17 mouse cellular contexts compared by ENCODE assay signal in the genomic region with DNA sequence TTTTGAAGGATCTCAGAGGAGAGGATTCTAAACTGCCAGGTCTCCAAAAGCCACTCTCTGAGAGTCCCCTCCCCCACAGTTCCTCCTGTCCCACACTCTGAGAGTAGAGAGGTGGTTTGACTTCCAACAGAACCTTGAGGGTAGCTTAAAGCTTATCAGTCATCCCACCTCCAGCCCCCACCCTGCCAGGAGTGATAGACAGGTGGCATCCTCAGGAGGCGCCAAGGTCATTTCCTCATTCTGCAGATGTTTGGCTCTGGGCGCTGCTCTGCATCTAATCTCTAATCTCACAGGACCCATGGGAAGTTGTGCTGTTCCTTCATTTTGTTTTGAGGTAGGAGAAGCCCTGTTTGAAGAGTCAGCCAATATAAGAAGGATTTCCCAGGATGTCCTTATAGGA.
A peak's percentile ranks its signal among the peaks of the same experiment; 100 is the strongest.
DNase-seq lines count a peak whose midpoint lies in the region; ATAC-seq and TF ChIP-seq lines count a peak whose summit lies in the region.
"Had no signal": no experiment of that assay in that cellular context is flagged by ENCODE, and none has a peak within 500 bp of the region (broad histone marks: within the 10 kb centered on the region; RNA-seq: fewer than 3 reads in every experiment).

No protein-coding gene starts in this region.

- peaks cover 25% of the 10 kb centered on the region for H3K4me1 ChIP-seq in lung, embryonic 15.5 days
- H3K4me1 ChIP-seq in limb, embryonic 13.5 days = peaks cover 31% of the 10 kb centered on the region
- peaks cover 4% of the 10 kb centered on the region; the same call in 1 of the 2 replicates for H3K4me1 ChIP-seq in forebrain, postnatal 0 days (ENCODE audit: insufficient read depth)

- no peaks in the 10 kb centered on the region for H3K27me3 ChIP-seq in lung, embryonic 15.5 days
- H3K27me3 ChIP-seq in limb, embryonic 13.5 days = no peaks in the 10 kb centered on the region
- no peaks in the 10 kb centered on the region; the same call in 1 of the 2 replicates for H3K27me3 ChIP-seq in forebrain, postnatal 0 days (ENCODE audit: insufficient read depth, low read length)
- H3K27me3 ChIP-seq: hindbrain, embryonic 15.5 days had no signal

- no peak overlapping the region for H3K4me2 ChIP-seq in lung, embryonic 15.5 days
- no peak overlapping the region for H3K4me2 ChIP-seq in limb, embryonic 13.5 days (replicated peaks)
- no peak overlapping the region for H3K4me2 ChIP-seq in forebrain, postnatal 0 days (ENCODE audit: low read depth)
- H3K4me2 ChIP-seq: hindbrain, embryonic 15.5 days; midbrain, embryonic 15.5 days had no signal

- H3K9me3 ChIP-seq in lung, embryonic 15.5 days = no peaks in the 10 kb centered on the region
- no peaks in the 10 kb centered on the region for H3K9me3 ChIP-seq in limb, embryonic 13.5 days
- H3K9me3 ChIP-seq in forebrain, postnatal 0 days (ENCODE audit: low read length) = no peaks in the 10 kb centered on the region
- H3K9me3 ChIP-seq: hindbrain, embryonic 15.5 days; midbrain, embryonic 15.5 days had no signal

- 20% methylated on average over 2 of the region's 2 CpGs for WGBS in lung, embryonic 15.5 days
- WGBS in limb, embryonic 13.5 days = 28% methylated on average over 2 of the region's 2 CpGs
- WGBS in forebrain, postnatal 0 days = 77% methylated on average over 2 of the region's 2 CpGs

- H3K4me3 ChIP-seq in lung, embryonic 15.5 days = no peak overlapping the region
- H3K4me3 ChIP-seq in limb, embryonic 13.5 days = no peak overlapping the region
- H3K4me3 ChIP-seq in forebrain, postnatal 0 days (ENCODE audit: low read depth, low read length) = no peak overlapping the region
- H3K4me3 ChIP-seq: hindbrain, embryonic 15.5 days; midbrain, embryonic 15.5 days had no signal

- 0 out of 2 replicates have a peak overlapping the region, but pooled peaks have one; percentile 0 for H3K27ac ChIP-seq in lung, embryonic 15.5 days
- H3K27ac ChIP-seq in limb, embryonic 13.5 days = 0 out of 2 replicates have a peak overlapping the region, but pooled peaks have one; percentile 15
- no peak overlapping the region for H3K27ac ChIP-seq in forebrain, postnatal 0 days (ENCODE audit: low read depth, low read length)
- H3K27ac ChIP-seq: hindbrain, embryonic 15.5 days; midbrain, embryonic 15.5 days had no signal

- H3K36me3 ChIP-seq in lung, embryonic 15.5 days = no peaks in the 10 kb centered on the region
- no peaks in the 10 kb centered on the region for H3K36me3 ChIP-seq in limb, embryonic 13.5 days
- no peaks in the 10 kb centered on the region for H3K36me3 ChIP-seq in forebrain, postnatal 0 days (ENCODE audit: insufficient read depth)
- H3K36me3 ChIP-seq: hindbrain, embryonic 15.5 days; midbrain, embryonic 15.5 days had no signal

- no peak overlapping the region for H3K9ac ChIP-seq in lung, embryonic 15.5 days
- no peak overlapping the region for H3K9ac ChIP-seq in limb, embryonic 13.5 days
- H3K9ac ChIP-seq in forebrain, postnatal 0 days = no peak overlapping the region
- H3K9ac ChIP-seq: hindbrain, embryonic 15.5 days; midbrain, embryonic 15.5 days had no signal

- no peak for TF ChIP-seq CTCF in forebrain, postnatal 0 days (IDR thresholded peaks at IDR 0.05; ENCODE audit: low read depth)

- no peak for ATAC-seq in lung, embryonic 15.5 days (ENCODE audit: borderline replicate concordance, extremely low read depth, low FRiP score, low TSS enrichment)
- no peak for ATAC-seq in limb, embryonic 13.5 days (ENCODE audit: low FRiP score, low read depth)
- ATAC-seq in forebrain, postnatal 0 days = no peak
- ATAC-seq: midbrain, embryonic 15.5 days had no signal

- no peak for DNase-seq in lung, postnatal 14 days
- peak; percentile 61 for DNase-seq in ZHBTc4 (ENCODE audit: low read depth, low spot score)
- no peak for DNase-seq in right cerebral cortex, postnatal 14 days
- DNase-seq in kidney, postnatal 14 days = no peak
- no peak for DNase-seq in forebrain, postnatal 0 days
- DNase-seq: adrenal gland, adult 8-10 months; cerebellum, adult 11-12 months; cerebellum, postnatal 36 days; gastrocnemius, postnatal 25 days; kidney, adult 8-10 months; kidney, postnatal 36 days; retina, postnatal 1 day; thymus, adult 2 months had no signal
